Mouse (Mus musculus): Measurements from ENCODE around the gene Reep3. TPM values are rescaled to one million over a fixed set of nuclear protein-coding genes. Genes with fewer than 3 reads are reported as not detected.

Reep3 gene
- polyA plus RNA-seq, 1 experiment from 2014 or later, result 77.4 TPM

DNA sequence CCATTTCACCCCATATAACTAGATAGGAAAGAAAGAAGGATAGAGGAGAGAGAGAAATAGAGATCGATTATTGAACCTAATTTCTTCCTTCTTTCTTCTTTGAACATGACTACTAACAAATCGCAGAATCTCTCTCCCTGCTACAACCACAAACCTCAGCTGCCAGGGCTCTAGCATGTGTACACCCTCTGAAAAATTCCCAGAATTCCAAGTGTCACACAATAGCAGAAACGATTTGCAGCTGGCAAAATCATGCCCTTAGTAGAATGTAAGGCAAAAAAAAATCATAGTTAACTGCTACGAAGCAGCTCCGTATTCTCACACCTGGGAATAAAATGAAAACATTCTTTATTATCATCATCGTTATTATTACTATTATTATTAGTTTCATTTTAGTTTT, 122.9 kb downstream of the Reep3 start:
- no peak for TF ChIP-seq CTCF (IDR thresholded peaks at IDR 0.05; ENCODE audit: low read depth)
- H3K9ac ChIP-seq (ENCODE audit: low read depth, low read length), result no peak overlapping the region
- no peaks in the 10 kb centered on the region for H3K4me1 ChIP-seq (replicated peaks; ENCODE audit: control insufficient read depth, insufficient read depth, low read length)
- H3K27ac ChIP-seq (ENCODE audit: low read depth, low read length), result no peak overlapping the region
- H3K4me2 ChIP-seq (replicated peaks; ENCODE audit: low read depth), result no peak overlapping the region
- no peaks in the 10 kb centered on the region for H3K36me3 ChIP-seq (ENCODE audit: control insufficient read depth, insufficient read depth)
- no peak for ATAC-seq
- no peak overlapping the region for H3K4me3 ChIP-seq (ENCODE audit: low read depth, low read length)
- H3K27me3 ChIP-seq (replicated peaks; ENCODE audit: control insufficient read depth, insufficient read depth, low read length), result no peaks in the 10 kb centered on the region
- whole genome bisulfite sequencing, result 69% methylated on average over 6 of the region's 6 CpGs
- no peaks in the 10 kb centered on the region for H3K9me3 ChIP-seq (ENCODE audit: control insufficient read depth)

DNA sequence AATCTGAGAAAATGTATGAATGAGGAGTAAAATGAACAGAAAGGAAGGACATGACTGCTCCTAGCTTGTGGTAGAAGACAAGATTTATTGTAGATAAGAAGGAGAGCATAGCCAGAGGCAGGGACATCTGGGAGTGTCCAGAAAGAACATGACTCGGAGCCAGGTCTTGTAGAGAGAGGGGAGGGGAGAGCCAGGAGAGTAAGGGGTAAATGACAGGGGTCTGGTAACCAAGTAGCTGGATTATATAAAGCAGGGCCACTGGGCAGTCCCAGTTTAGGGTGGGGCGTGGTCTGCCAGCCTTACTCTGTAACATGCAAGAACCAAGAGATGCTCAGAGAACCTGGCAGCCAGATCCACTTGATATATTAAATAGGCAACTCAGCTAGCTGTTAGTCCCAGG, 123.5 kb downstream of the Reep3 start:
- 46% methylated on average over 2 of the region's 2 CpGs for WGBS
- TF ChIP-seq CTCF (IDR thresholded peaks at IDR 0.05; ENCODE audit: low read depth), result no peak
- Histone ChIP-seq H3K36me3 (ENCODE audit: control insufficient read depth, insufficient read depth) (no peaks in the 10 kb centered on the region), H3K27ac (ENCODE audit: low read depth, low read length) (no peak overlapping the region), H3K4me1 (replicated peaks; ENCODE audit: control insufficient read depth, insufficient read depth, low read length) (no peaks in the 10 kb centered on the region), H3K4me2 (replicated peaks; ENCODE audit: low read depth) (no peak overlapping the region), H3K9ac (ENCODE audit: low read depth, low read length) (no peak overlapping the region), H3K9me3 (ENCODE audit: control insufficient read depth) (no peaks in the 10 kb centered on the region), H3K4me3 (ENCODE audit: low read depth, low read length) (no peak overlapping the region), H3K27me3 (replicated peaks; ENCODE audit: control insufficient read depth, insufficient read depth, low read length) (no peaks in the 10 kb centered on the region)
- ATAC-seq, result no peak

DNA sequence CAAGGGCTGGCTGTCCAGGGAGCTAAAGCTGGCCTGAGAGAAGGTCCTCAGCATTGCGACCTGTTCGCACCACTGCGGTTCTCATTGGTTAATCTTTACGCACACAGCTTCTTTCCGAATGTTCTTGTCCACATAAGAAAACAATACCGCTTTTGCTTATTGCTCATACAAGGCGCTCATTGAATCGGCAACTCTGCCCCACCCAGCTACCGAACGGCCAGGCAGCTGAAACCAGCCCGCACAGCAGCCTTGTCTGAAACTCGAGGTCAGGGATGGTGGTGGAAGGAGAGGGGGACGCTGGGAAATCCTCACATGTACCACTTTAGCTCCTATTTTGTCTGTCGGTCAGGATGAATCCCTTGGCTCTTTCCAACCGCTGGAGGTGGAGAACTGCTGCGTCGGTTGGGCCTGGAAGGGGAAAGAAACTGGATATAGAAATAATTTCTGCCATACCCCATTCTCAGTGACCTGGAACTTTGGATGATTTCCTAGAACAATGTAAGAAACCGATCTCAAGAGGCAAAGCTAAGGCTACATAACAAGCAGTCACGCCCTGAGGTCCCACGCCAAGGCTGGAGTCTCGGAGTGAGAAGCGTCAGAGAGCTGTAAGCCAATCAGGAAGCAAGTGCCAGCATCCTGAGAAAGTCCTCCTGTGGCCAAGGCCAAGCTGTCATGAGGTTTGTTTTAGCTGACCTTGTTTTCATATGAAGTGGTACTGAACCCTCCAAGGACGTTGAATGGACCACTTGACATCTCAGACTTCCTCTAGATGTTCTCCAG, 126.2 kb downstream of the Reep3 start:
- Histone ChIP-seq H3K27ac (ENCODE audit: low read depth, low read length) (no peak overlapping the region), H3K4me3 (ENCODE audit: low read depth, low read length) (no peak overlapping the region), H3K9me3 (ENCODE audit: control insufficient read depth) (no peaks in the 10 kb centered on the region), H3K4me1 (replicated peaks; ENCODE audit: control insufficient read depth, insufficient read depth, low read length) (no peaks in the 10 kb centered on the region), H3K9ac (ENCODE audit: low read depth, low read length) (no peak overlapping the region), H3K27me3 (replicated peaks; ENCODE audit: control insufficient read depth, insufficient read depth, low read length) (no peaks in the 10 kb centered on the region), H3K36me3 (ENCODE audit: control insufficient read depth, insufficient read depth) (no peaks in the 10 kb centered on the region), H3K4me2 (replicated peaks; ENCODE audit: low read depth) (no peak overlapping the region)
- 89% methylated on average over 23 of the region's 23 CpGs for WGBS
- no peak for TF ChIP-seq CTCF (IDR thresholded peaks at IDR 0.05; ENCODE audit: low read depth)
- no peak for ATAC-seq

DNA sequence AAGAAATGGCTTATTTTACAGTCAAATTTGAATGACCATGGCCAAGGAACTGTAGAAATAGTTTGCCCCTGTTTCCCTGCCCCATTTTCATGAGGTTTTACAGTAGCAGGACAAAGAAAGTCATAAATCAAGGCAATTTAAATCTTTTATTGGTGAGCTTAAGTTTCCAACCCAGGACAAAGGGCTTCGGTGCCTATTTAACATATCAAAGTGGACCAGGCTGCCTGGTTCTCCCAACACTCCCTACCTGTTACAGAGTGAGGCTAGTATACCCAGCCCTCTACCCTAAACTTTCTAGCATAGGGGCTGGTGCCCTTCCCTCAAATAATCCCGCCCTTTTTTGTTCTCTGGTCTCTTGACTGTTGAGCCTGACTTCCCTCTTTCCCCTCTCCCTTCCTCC, 127.2 kb downstream of the Reep3 start:
- no peaks in the 10 kb centered on the region for H3K36me3 ChIP-seq (ENCODE audit: control insufficient read depth, insufficient read depth)
- no peak for ATAC-seq
- H3K4me3 ChIP-seq (ENCODE audit: low read depth, low read length), result no peak overlapping the region
- 51% methylated on average over 2 of the region's 2 CpGs for WGBS
- H3K4me2 ChIP-seq (replicated peaks; ENCODE audit: low read depth), result no peak overlapping the region
- no peak overlapping the region for H3K9ac ChIP-seq (ENCODE audit: low read depth, low read length)
- H3K27ac ChIP-seq (ENCODE audit: low read depth, low read length), result no peak overlapping the region
- TF ChIP-seq CTCF (IDR thresholded peaks at IDR 0.05; ENCODE audit: low read depth), result no peak
- no peaks in the 10 kb centered on the region for H3K4me1 ChIP-seq (replicated peaks; ENCODE audit: control insufficient read depth, insufficient read depth, low read length)
- H3K9me3 ChIP-seq (ENCODE audit: control insufficient read depth), result no peaks in the 10 kb centered on the region
- H3K27me3 ChIP-seq (replicated peaks; ENCODE audit: control insufficient read depth, insufficient read depth, low read length), result no peaks in the 10 kb centered on the region

DNA sequence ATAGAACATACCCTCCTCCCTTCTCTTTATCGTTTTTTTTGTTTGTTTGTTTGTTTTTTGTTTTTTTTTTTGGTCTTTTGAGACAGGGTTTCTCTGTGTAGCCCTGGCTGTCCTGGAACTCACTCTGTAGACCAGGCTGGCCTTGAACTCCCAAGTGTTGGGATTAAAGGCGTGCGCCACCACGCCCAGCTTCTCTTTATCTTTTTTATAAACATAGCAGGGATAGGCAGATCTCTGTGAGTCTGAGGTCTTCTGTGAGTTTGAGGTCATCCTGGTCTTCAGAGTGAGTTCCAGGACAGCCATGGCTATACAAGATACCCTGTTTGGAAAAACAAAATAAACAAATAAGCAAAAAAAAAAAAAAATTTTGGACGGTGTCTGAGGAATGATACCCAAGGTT, 127.7 kb downstream of the Reep3 start:
- no peak overlapping the region for H3K27ac ChIP-seq (ENCODE audit: low read depth, low read length)
- ATAC-seq, result no peak

DNA sequence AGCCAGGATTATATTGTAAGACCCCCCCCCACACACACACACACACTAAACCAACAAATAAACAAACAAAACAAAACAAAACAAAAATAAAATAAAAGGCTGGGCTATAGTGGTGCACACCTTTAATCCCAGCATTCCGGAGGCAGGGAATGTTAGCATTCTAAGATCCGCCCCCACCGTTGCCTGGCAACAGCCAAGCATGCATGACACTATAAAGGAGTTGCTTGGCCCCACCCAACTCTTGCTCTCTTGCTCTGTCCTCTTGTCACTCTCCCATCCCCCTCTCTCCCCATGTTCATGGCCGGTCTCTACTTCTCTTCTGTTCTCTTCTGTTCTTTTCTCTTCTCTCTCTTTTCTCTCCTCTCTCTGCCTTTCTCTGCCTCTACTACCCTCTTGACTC, 128.2 kb downstream of the Reep3 start:
- no peaks in the 10 kb centered on the region for H3K9me3 ChIP-seq (ENCODE audit: control insufficient read depth)
- H3K27ac ChIP-seq (ENCODE audit: low read depth, low read length), result no peak overlapping the region
- no peaks in the 10 kb centered on the region for H3K27me3 ChIP-seq (replicated peaks; ENCODE audit: control insufficient read depth, insufficient read depth, low read length)
- no peak overlapping the region for H3K4me2 ChIP-seq (replicated peaks; ENCODE audit: low read depth)
- TF ChIP-seq CTCF (IDR thresholded peaks at IDR 0.05; ENCODE audit: low read depth), result no peak
- WGBS, result 68% methylated on average over 4 of the region's 4 CpGs
- no peaks in the 10 kb centered on the region for H3K36me3 ChIP-seq (ENCODE audit: control insufficient read depth, insufficient read depth)
- no peak overlapping the region for H3K9ac ChIP-seq (ENCODE audit: low read depth, low read length)
- H3K4me1 ChIP-seq (replicated peaks; ENCODE audit: control insufficient read depth, insufficient read depth, low read length), result no peaks in the 10 kb centered on the region
- no peak overlapping the region for H3K4me3 ChIP-seq (ENCODE audit: low read depth, low read length)
- ATAC-seq, result 0 out of 2 replicates have a peak, but pooled peaks have one; percentile 45

More for the DNA sequence above, 127.7 kb downstream of the Reep3 start:
- H3K4me1 ChIP-seq (replicated peaks; ENCODE audit: control insufficient read depth, insufficient read depth, low read length), result no peaks in the 10 kb centered on the region
- H3K9ac ChIP-seq (ENCODE audit: low read depth, low read length), result no peak overlapping the region
- no peaks in the 10 kb centered on the region for H3K36me3 ChIP-seq (ENCODE audit: control insufficient read depth, insufficient read depth)
- no peak overlapping the region for H3K4me3 ChIP-seq (ENCODE audit: low read depth, low read length)
- WGBS, result 77% methylated on average over 5 of the region's 5 CpGs
- no peak overlapping the region for H3K4me2 ChIP-seq (replicated peaks; ENCODE audit: low read depth)
- H3K27me3 ChIP-seq (replicated peaks; ENCODE audit: control insufficient read depth, insufficient read depth, low read length), result no peaks in the 10 kb centered on the region
- no peak for TF ChIP-seq CTCF (IDR thresholded peaks at IDR 0.05; ENCODE audit: low read depth)
- H3K9me3 ChIP-seq (ENCODE audit: control insufficient read depth), result no peaks in the 10 kb centered on the region

Data from intestine, postnatal 0 days (tissue).